Mouse (Mus musculus): Measurements from ENCODE around the gene Naip5. TPM values are rescaled to one million over a fixed set of nuclear protein-coding genes. Genes with fewer than 3 reads are reported as not detected.
"Not testable (repeated sequence)": the region's sequence is repeated elsewhere in the genome, so short reads cannot be mapped to it uniquely, and the experiment has no call there.

The Naip5 gene
- polyA plus RNA-seq, 1 experiment = not detected

DNA sequence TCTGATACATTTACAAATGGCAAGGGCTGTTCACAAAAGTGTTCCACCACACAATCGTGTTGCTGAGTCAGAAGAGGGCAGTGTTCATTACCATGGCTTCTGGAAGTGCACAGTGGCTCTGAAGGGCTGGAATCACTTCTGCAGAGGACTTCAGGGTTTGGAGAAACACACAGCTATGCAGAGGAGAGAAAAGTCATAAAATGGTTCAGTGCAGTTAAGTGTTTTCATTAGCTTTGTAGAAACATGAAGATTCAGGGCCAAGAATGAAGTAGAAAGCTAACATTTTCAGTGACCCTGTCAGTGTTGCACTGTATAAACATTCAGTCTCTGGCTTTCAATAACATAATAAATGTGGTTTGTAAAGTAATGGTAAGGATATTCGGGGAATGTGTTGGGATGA, 79.7 kb downstream of the Naip5 start:
- H3K4me3 ChIP-seq (ENCODE audit: insufficient read depth, low read depth, low read length); H3K4me1 ChIP-seq (ENCODE audit: control insufficient read depth, insufficient read depth, insufficient read length, low read length); H3K27ac ChIP-seq (replicated peaks; ENCODE audit: low read depth, low read length): not testable (repeated sequence)

DNA sequence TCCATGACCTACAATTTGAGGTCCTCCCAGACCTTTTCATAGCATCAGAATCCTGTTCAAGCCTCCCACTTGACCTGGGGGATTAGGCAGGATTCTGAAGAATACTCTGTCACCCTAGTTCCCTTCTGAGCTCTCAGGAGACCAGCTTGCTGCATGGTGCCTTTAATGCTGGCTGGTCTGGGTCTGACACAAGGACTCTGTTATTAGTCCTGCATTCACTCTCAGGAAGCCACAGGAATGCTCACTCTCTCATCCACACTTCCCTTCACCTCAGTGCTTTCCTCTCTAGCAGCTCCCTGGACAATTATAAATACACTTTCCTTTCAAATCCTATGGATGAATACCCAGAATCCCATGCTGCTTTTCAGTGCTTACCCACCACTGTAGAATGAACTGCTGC, 83.7 kb downstream of the Naip5 start:
- H3K27ac ChIP-seq (replicated peaks; ENCODE audit: low read depth, low read length); H3K4me3 ChIP-seq (ENCODE audit: insufficient read depth, low read depth, low read length); H3K4me1 ChIP-seq (ENCODE audit: control insufficient read depth, insufficient read depth, insufficient read length, low read length): not testable (repeated sequence)

Other genes starting within 250 kb of the Naip5 start
- 128 and 167 TPM in 2 replicates for gene Mccc2, start 230.7 kb downstream of the Naip5 start, polyA plus RNA-seq (2012; ENCODE audit: insufficient read depth, insufficient read length, missing spikeins)
- 6.8 and 8.4 TPM in 2 replicates for gene Bdp1, start 142.3 kb downstream of the Naip5 start, polyA plus RNA-seq (2012; ENCODE audit: insufficient read depth, insufficient read length, missing spikeins)
- gene Serf1, start 138.3 kb downstream of the Naip5 start, polyA plus RNA-seq (2012; ENCODE audit: insufficient read depth, insufficient read length, missing spikeins) = 33.3 and 44.2 TPM in 2 replicates
- gene Smn1, start 121.5 kb downstream of the Naip5 start, polyA plus RNA-seq (2012; ENCODE audit: insufficient read depth, insufficient read length, missing spikeins) = 9.5 and 14.6 TPM in 2 replicates
- 0.79 TPM in 2 replicates for gene Naip2, start 44.2 kb downstream of the Naip5 start, polyA plus RNA-seq (2012; ENCODE audit: insufficient read depth, insufficient read length, missing spikeins)
- gene Naip6, start 71.4 kb upstream of the Naip5 start, polyA plus RNA-seq (2012; ENCODE audit: insufficient read depth, insufficient read length, missing spikeins) = 0.36 TPM in 1 of 2 replicates, not detected in the other
- not detected in 2 replicates for gene Naip1, start 206.5 kb upstream of the Naip5 start, polyA plus RNA-seq (2012; ENCODE audit: insufficient read depth, insufficient read length, missing spikeins)
- gene Gtf2h2, start 246.3 kb upstream of the Naip5 start, polyA plus RNA-seq (2012; ENCODE audit: insufficient read depth, insufficient read length, missing spikeins) = 29.8 TPM in 2 replicates